Mouse (Mus musculus) urinary bladder, postnatal 25 days (tissue): Measurements from ENCODE around the gene Hspb3.

Experiments
- DNase-seq: peaks from one replicate; pipeline ENCODE4 v3.0.0; 2022; ENCODE audit warnings: low spot score

Gene Hspb3

DNA sequence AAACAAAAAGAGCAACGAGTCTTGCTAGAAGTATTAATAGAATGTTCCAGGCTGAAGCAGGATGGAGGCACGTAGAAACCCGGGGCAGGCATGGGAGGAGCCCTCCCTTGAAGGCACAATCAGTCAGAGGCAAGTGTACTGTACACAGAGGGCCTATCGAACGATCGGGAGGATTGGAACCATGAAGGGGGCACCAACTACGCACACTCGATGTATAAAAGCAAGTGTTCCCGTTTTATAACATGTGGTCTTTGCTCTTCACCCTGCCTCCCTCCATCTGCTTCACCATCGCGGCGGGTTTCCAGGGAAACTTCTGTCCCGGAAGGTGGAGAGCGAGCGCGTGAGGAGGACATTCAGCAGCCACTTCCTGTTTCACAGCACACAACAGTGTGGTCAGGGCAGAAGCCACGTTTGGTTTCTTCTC lies 27.7 kb downstream of the Hspb3 start:
- no peak for DNase-seq

DNA sequence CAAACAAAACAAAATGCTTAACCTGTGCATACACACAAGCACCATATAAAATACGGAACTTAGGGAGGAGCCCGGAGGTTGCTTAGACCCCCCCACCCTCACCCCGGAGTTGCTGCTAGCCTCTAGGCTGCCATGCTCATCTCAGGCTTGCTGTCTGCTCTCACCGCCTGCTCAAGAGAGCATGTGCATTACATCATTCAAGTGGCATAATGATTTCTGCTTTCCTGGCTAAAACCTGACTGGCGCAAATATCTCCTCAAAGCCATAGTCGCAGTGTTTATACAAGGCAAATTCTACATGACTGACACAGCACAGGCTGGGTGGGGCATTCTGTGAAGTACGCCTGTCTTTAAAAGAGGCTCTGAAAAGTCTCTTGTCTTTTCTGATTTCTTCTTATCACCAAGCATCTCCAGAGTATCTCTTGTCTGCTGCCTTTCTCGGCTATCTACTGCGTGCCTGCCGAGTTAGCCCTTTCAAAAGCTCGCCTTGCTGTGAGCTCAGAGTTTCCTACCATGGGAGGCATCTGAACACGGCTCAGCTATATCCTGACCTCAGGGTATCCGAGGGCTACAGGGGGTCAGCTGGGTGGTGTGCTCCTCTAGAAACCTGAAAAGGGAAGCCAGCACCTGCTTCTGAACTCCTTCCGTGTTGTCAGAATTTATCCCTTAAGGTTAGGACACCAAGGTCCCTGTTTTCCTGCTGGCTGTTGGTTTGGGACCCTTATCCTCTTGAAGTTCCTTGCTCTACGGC lies 28.6 kb downstream of the Hspb3 start:
- DNase-seq: no peak

DNA sequence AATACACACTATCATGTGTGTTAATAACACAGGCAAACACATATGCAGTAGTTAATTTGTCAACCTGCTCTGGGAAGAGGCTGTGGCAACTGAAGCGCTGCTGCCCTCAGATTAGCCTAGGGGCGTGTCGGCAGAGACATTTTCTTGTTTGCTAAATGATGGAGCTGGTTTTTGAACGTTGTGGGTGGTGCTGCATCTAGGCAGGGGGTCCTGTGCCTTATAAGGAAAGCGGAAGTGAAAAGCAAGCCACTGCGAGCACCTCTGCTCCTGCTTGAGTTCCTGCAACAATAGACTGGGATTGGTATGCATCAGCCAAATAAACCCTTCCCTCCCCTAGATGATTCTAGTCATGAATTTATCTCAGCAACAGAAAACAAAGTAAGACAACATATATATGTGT lies 31.0 kb downstream of the Hspb3 start:
- DNase-seq: no peak

DNA sequence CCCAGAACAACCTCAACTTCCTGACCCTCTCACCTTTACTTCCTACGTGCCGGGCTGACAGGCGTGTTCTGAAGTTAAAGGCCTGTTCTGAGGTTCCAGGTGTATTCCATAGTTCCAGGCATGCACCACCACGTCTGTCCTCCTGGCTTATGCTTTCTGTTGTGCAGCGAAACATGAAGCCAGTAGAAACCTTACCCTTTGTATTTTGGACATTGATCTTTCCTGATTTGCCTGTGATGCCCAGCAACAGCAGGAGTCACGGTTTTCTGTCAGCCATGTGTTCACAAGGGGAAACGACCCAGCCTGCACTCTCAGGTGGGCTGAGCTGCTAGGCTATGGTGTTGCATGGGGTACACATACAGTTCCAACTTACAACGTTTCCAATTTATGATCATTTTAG lies 35.9 kb downstream of the Hspb3 start:
- DNase-seq: no peak

DNA sequence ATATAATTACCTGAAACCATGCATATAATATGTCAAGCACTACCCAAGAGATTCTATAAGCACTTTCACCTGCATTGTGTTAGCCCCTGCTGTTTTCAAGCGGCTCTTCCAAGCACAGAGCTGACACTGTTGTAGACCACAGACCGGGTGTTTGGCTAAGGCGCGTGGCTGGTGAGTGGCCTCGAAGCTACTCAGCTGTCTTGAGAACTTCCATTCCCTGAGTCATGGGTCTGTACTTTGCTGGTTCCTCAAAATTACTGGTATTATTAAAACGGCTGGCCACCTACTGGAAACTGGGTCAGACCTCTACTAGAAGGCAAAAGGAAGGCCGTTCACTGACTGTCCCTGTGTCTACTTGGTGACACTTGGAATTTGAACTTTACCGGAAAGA lies 40.6 kb downstream of the Hspb3 start:
- no peak for DNase-seq

DNA sequence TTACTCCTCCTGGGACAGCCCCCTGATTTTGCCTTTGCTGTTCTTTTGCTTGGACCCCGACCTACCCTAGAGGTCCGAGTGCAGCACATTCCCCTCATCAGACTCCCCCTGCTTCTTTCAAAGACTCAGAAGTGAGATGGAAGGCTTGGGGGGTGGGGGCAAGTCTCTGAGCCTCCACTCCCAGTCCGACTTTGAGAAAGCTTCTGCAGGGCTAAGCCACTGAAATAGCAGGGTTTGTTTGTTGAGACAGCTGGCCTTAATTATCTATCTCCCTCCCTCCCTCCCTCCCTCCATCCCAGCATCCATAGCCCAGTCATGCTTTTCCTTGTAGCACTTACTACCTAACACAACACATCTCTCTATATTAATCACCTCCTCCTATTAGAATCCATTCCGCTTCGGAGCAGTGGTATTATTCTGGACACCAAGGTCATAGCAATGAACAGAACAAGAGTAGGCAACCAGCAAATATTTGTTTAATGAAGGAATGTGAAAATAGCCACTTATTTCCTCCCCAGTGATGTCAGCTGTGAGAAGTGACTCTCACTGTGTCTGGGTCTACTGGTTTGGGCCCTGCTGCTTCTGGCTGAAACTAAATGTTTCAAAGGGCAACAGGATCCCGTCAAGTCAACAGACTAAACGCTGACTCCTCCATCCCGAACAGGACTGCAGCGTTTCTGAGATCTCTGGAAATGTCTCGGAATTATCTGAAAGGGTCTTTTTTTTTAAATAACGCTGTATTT lies 41.2 kb downstream of the Hspb3 start:
- DNase-seq: no peak

DNA sequence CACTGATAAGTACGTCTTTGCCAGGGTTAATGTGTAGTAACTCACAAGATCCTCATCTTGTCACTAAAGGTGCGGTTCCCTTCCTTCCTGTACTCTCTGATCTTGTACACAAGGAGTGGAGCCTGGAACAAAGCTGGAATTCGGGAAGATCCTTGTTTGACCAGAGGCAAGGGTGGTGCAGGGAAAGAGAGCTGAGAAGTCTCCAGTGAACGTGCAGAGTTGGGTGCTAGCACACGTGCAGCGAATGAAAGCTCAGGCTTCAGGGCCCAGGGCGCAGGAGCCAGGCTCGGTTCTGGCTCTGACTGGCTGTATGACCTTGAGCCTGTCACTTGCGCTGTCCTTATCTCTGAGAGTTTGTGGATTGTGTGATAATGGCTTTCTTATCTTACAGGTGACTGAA lies 44.5 kb downstream of the Hspb3 start:
- no peak for DNase-seq

DNA sequence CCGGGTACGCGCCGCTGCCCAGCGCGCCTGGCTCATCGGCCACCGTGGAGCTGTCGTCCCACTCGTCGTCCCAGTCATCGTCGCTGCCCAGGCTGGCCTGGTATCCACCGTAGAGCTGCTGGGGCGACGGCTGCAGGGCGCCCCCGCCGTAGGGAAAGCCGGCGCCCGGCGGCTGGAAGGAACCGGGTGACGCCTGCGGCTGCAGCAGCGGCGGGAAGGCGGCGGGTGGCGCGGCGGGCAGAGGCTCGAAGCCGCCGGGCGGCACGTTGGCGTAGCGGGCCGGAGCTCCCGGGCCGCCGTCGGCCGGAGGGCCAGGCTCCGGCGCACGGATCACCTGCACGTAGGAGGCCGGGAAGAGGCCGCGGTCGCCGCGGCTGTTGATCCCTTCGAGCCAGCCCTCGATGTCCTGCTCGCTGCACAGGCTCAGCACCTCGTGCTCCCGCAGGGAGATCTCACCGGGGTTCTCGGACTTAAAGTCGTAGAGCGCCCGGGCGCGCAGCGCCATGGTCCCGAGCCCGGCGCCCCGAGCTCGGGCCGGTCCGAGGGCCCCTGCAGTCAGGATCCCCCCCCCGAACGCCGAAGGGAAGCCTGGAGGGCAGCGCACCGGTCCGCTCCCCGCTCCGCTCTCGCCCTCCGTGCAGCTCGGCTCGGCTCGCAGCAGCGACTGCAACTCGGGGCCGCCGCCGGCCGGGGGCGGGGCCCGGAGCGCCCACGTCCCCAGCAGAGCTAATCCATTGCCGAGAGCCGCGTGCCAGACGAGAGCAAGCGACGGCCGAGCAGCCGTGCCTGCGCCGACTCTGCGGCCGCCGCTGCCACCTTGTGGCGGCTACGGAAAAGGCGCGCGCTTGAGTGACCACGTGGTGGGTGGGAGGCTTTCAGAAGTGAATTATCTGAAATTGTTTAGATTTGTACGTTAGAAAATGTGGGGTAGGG lies 45.3 kb downstream of the Hspb3 start, which contains the start of gene Snx18:
Snx18 (minus strand) TSS at position 674 of the 933 bp plus-strand sequence.
- DNase-seq: peak; percentile 89

DNA sequence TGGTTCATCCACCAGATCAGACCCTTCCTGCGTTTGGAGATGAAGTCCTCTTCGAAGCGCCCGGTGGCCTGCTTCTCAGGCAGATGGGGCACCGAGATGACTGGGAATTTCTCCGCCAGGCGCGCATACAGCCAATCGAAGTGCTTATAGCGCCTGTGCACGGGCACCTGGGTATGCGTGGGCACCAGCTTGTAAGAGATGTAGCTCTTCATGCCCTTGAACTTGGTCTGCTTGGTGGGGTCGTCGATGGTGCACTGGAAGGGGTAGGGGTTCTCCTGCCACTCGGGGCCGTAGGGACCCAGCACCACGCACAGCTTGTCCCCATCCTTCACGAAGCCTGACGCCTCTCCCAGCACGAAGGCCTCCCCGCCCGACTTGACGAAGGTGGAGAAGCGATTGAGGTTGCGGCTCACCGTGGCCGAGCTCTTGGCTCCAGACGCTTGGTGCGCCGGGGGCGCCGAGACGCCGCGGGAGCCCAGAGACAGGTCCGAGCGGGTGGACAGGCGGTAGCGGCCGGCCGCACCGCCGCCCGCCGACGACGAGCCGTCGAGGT lies 46.1 kb downstream of the Hspb3 start:
- no peak for DNase-seq

DNA sequence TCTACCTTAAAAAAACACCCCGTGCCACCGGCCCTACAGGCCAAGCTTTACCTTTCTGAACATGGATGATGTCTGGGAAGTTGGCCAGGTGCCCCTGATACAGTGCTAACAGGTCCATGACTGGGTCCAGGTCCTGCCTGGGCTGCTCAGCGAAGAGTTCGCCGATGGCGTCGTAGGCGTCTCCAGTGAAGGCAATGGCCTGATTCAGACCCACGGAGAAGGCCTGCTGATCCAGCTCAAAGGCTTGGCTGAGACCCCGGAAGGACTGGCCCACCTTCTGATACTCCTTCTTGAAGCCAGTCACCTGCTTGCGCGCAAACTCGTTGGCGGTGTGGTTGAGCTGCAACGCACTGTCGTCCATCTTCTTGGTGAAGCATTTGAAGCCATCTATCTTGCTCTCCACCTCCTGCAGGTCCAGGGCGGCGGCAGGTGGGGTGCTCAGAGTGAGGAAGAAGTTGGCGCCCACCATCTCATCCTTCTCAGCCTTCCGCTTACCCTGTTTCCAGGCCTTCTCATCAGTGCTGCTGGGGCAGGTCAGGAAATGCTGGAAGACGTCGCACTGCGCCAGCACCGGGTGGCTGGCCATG lies 46.6 kb downstream of the Hspb3 start:
- DNase-seq: no peak

DNA sequence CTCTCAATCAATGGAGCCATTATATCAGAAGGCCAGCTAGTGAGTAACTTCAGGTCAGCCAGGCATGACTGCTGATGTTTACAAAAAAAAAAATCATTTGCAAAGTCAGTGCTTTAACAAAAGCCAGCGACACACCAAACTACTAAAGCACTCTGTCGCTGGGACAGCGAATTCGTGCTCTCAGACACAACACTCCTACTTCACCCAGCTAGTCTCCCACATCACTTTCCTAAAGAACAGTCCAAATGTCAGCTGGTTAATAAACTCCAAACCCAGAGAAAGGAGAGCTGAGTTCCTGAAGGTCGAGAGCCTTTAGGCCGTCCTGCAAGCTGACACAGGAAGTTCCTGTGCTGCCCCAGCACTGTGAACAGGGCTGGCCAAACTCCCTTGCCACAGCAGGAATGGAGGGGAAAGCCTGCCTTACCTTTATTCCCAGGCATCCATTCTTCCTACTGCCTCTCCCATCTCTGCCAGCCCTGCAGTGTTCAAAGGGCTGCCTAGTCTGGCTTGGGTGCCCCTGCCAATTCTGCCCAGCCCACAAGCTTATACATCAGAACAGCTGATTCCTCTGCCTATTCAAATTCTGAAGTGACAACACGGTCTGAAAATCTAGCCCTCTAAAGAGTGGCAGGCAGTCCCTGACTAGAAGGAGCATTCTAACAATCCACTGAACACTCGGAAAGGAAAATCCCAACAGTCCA lies 47.4 kb downstream of the Hspb3 start:
- no peak for DNase-seq

DNA sequence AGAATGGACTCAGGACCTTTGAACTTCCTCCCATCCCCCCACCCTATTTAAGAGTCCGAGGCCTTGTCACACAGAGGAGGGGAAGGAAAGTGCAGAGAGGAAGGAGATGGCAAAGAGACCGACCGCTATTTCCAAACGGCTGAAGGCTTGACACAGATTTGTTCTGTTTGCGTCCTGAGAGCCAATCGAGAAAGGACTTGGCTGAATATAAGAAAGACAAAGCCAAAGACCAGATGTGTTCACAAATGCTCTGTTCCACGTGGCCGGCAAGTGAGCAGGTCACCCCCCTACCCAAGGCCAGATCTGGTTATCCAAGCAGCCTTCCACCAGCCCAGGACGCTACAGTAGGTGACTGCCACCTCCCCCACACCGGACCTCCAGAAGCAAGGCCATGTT lies 47.9 kb downstream of the Hspb3 start:
- no peak for DNase-seq

DNA sequence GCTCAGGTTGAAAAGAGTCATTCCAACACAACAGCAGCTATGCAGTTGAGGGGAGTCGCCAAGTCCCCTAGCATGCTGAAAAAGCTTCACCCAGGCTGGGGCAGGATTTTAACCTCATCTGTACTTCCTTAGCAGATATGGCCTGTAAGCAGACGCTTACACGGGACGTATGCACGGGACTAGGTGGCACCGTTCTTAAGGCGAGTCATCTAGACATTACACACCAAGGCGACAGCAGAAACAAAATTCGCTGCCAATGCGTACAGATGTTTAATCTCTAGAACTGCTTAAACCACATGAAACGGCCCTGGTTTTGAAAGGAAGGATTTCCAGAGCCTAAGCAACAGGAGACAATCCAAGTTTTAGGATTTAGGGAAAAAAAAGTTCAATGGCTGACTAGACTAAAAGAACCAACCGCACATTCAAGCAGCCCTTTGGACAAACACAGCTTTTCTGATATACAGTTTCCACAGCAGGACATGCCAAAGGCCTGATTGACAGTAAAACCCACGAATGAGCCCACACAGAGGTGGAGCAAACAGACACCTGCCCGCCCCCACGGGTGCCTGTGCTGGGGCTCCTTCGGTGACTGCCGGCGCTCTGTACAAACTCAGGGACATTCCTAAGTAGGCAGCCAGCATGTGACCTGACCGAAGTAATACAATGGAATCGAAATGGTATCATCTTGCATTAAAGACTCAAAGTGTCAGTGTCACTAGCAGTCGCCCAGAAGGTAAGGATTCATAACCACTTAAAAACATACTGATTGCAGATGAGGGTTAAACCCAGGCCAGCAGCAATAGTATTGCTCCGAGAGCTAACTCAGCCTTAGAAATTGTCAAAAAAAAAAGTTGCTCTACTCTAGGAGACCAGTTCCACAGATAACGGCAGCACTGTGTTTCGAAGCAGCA lies 48.6 kb downstream of the Hspb3 start:
- peak; percentile 73 for DNase-seq

DNA sequence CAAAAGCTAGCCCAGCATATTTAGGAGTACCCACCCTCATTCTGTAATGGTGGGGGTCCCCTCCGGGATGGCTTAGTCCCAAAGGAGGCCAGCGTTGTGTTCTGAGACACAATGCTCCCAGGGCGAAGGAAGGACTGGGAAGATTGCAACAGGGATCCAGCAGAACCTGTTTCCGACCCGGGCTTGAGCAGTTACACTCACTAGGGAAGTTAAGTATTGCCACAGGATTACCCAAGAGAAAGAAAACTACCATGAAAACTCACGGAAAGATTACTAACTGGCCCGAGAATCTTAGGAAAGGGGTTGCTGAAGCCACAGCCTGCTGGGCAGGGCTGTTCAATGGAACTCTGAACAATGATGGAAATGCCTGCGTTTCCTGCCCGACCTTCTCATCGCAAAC lies 49.6 kb downstream of the Hspb3 start:
- no peak for DNase-seq

DNA sequence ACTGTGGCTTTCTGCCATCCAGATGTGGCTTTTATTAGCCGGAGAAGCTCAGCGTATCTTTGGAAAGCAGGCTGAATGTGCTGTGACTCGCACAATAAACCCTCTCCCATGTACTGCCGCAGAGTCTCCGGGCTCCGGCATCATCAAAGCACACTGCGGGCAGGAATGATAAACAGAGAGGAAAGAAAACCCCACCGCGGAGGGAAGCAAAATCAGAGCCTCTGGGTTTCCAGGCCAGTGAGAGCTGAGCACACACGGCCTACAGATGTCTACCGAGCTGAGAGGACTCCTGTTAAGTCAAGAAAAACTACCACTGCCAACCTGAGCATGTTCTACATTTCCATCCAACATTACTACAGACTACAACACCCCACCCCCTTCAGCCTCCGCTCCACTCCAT lies 50.1 kb downstream of the Hspb3 start:
- DNase-seq: no peak
